Mouse (Mus musculus) heart, embryonic 16.5 days (tissue): ENCODE measurements around the gene Retreg1. TPM values are rescaled to one million over a fixed set of nuclear protein-coding genes. Genes with fewer than 3 reads are reported as not detected.

Experiments used
- ATAC-seq: fragments of 200-750 bp; cut with Nextera tagmentation; replicated peaks from 2 replicates; pipeline ENCODE4 v1.8.0; 2017; ENCODE audit warnings: moderate number of reproducible peaks; ENCODE audit not compliant: insufficient read depth, low FRiP score; ENCODE audit errors: extremely low read depth
- H3K27ac ChIP-seq: fragments of 300-500 bp; sonication (generic); 2 replicates; pipeline ENCODE4 v1.5.1; 2014; ENCODE audit warnings: mild to moderate bottlenecking, low read length, control low read depth, moderate library complexity
- H3K27me3 ChIP-seq: fragments of 300-500 bp; sonication (generic); 2 replicates; pipeline ENCODE4 v1.6.1; 2014; ENCODE audit warnings: low read length, mixed read lengths; ENCODE audit not compliant: control insufficient read depth, insufficient read depth
- H3K36me3 ChIP-seq: fragments of 300-500 bp; sonication (generic); 2 replicates; pipeline ENCODE4 v1.6.1; 2014; ENCODE audit not compliant: control insufficient read depth, insufficient read depth
- H3K4me1 ChIP-seq: fragments of 300-500 bp; sonication (generic); 2 replicates; pipeline ENCODE4 v1.6.1; 2014; ENCODE audit warnings: low read length, mixed read lengths; ENCODE audit not compliant: control insufficient read depth, insufficient read depth
- H3K4me2 ChIP-seq: fragments of 300-500 bp; sonication (generic); 2 replicates; pipeline ENCODE4 v1.6.1; 2014; ENCODE audit warnings: low read depth, mild to moderate bottlenecking, control low read depth, low read length
- H3K4me3 ChIP-seq: fragments of 300-500 bp; sonication (generic); 2 replicates; pipeline ENCODE4 v1.5.1; 2014; ENCODE audit warnings: mild to moderate bottlenecking, control low read depth, low read length
- H3K9ac ChIP-seq: fragments of 300-500 bp; sonication (generic); 2 replicates; pipeline ENCODE4 v1.6.1; 2014; ENCODE audit warnings: low read length, control low read depth
- H3K9me3 ChIP-seq: fragments of 300-500 bp; sonication (generic); replicated peaks from 2 replicates; pipeline ENCODE4 v1.6.1; 2016; ENCODE audit warnings: low read length; ENCODE audit not compliant: control insufficient read depth
- WGBS: fragments of 180-500 bp; shearing (Covaris S2); extraction: QIAGEN DNeasy Blood & Tissue Kit; methylation state at CpG from one replicate; pipeline ENCODE4 v1.1.7; 2014; 5-methylcytosine and 5-hydroxymethylcytosine counted together
- polyA plus RNA-seq: library from polyadenylated mRNA; unstranded; fragments of >200 nt; fragmentation: Nextera tagmentation; extraction: Ambion mirVana; gene quantifications from 2 replicates; pipeline ENCODE4 v1.2.1, GENCODE M21; 2015

The Retreg1 gene
- polyA plus RNA-seq, 1 experiment from 2014 or later, result 97.5 TPM

GRCm38 (mm10) chr15:25821981-25822380 lies 21.0 kb upstream of the Retreg1 start:
- no peak overlapping the region for H3K27ac ChIP-seq
- no peaks in the 10 kb centered on the region for H3K27me3 ChIP-seq
- H3K4me3 ChIP-seq, result no peak overlapping the region
- no peak overlapping the region for H3K9ac ChIP-seq
- no peak for ATAC-seq
- no peak overlapping the region for H3K4me2 ChIP-seq
- no peaks in the 10 kb centered on the region for H3K36me3 ChIP-seq
- peaks cover 5% of the 10 kb centered on the region; the same call in 1 of the 2 replicates for H3K9me3 ChIP-seq
- no peaks in the 10 kb centered on the region for H3K4me1 ChIP-seq

GRCm38 (mm10) chr15:25822656-25823055 lies 20.3 kb upstream of the Retreg1 start:
- Histone ChIP-seq H3K4me2 (no peak overlapping the region), H3K36me3 (no peaks in the 10 kb centered on the region), H3K4me3 (no peak overlapping the region), H3K27ac (no peak overlapping the region), H3K9me3 (peaks cover 5% of the 10 kb centered on the region; the same call in 1 of the 2 replicates), H3K27me3 (no peaks in the 10 kb centered on the region), H3K9ac (no peak overlapping the region), H3K4me1 (no peaks in the 10 kb centered on the region)
- WGBS, result 46% methylated on average over 3 of the region's 3 CpGs
- no peak for ATAC-seq

- peaks cover 6% of the 10 kb centered on the region for H3K4me1 ChIP-seq
- no peaks in the 10 kb centered on the region for H3K9me3 ChIP-seq
- H3K27me3 ChIP-seq, result no peaks in the 10 kb centered on the region
- H3K4me3 ChIP-seq, result no peak overlapping the region
- ATAC-seq, result no peak
- 85% methylated on average over 8 of the region's 8 CpGs for WGBS
- H3K36me3 ChIP-seq, result no peaks in the 10 kb centered on the region
- no peak overlapping the region for H3K27ac ChIP-seq
- no peak overlapping the region for H3K4me2 ChIP-seq
- H3K9ac ChIP-seq, result no peak overlapping the region
Observed at GRCm38 (mm10) chr15:25826531-25826961, 16.4 kb upstream of the Retreg1 start.

- no peaks in the 10 kb centered on the region for H3K9me3 ChIP-seq
- no peak overlapping the region for H3K27ac ChIP-seq
- H3K36me3 ChIP-seq, result no peaks in the 10 kb centered on the region
- H3K27me3 ChIP-seq, result no peaks in the 10 kb centered on the region
- WGBS, result 62% methylated on average over 10 of the region's 10 CpGs
- ATAC-seq, result peak; percentile 55; the same call in 1 of the 2 replicates
- peaks cover 6% of the 10 kb centered on the region for H3K4me1 ChIP-seq
- H3K9ac ChIP-seq, result no peak overlapping the region
- H3K4me2 ChIP-seq, result no peak overlapping the region
- H3K4me3 ChIP-seq, result no peak overlapping the region
Observed at GRCm38 (mm10) chr15:25828464-25828863, 14.5 kb upstream of the Retreg1 start.

- H3K9ac ChIP-seq, result no peak overlapping the region
- H3K27ac ChIP-seq, result peak overlapping the region; percentile 66
- no peak overlapping the region for H3K4me2 ChIP-seq
- no peaks in the 10 kb centered on the region for H3K9me3 ChIP-seq
- no peak overlapping the region for H3K4me3 ChIP-seq
- H3K27me3 ChIP-seq, result no peaks in the 10 kb centered on the region
- WGBS, result 65% methylated on average over 2 of the region's 2 CpGs
- peaks cover 6% of the 10 kb centered on the region for H3K4me1 ChIP-seq
- no peaks in the 10 kb centered on the region for H3K36me3 ChIP-seq
- ATAC-seq, result no peak
Observed at GRCm38 (mm10) chr15:25830426-25830825, 12.6 kb upstream of the Retreg1 start.

GRCm38 (mm10) chr15:25834282-25834681 lies 8.7 kb upstream of the Retreg1 start:
- ATAC-seq, result no peak
- Histone ChIP-seq H3K27ac (no peak overlapping the region), H3K27me3 (no peaks in the 10 kb centered on the region), H3K4me1 (peaks cover 6% of the 10 kb centered on the region), H3K4me3 (no peak overlapping the region), H3K9me3 (peaks cover 3% of the 10 kb centered on the region; the same call in 1 of the 2 replicates), H3K9ac (no peak overlapping the region), H3K36me3 (no peaks in the 10 kb centered on the region), H3K4me2 (no peak overlapping the region)
- WGBS, result 82% methylated on average over 2 of the region's 2 CpGs

- Histone ChIP-seq H3K9ac (no peak overlapping the region), H3K27me3 (no peaks in the 10 kb centered on the region), H3K36me3 (no peaks in the 10 kb centered on the region), H3K4me3 (no peak overlapping the region), H3K27ac (no peak overlapping the region), H3K4me2 (no peak overlapping the region), H3K4me1 (peaks cover 3% of the 10 kb centered on the region), H3K9me3 (peaks cover 3% of the 10 kb centered on the region; the same call in 1 of the 2 replicates)
- no peak for ATAC-seq
- 83% methylated on average over 17 of the region's 17 CpGs for WGBS
Observed at GRCm38 (mm10) chr15:25834920-25835674, 7.9 kb upstream of the Retreg1 start.

- WGBS, result 14% methylated on average over 16 of the region's 16 CpGs
- Histone ChIP-seq H3K27me3 (no peaks in the 10 kb centered on the region), H3K9me3 (no peaks in the 10 kb centered on the region), H3K4me1 (peaks cover 14% of the 10 kb centered on the region), H3K4me3 (peak overlapping the region; percentile 89), H3K27ac (no peak overlapping the region), H3K9ac (peak overlapping the region; percentile 87), H3K36me3 (no peaks in the 10 kb centered on the region), H3K4me2 (peak overlapping the region; percentile 90)
- peak; percentile 6; the same call in 1 of the 2 replicates for ATAC-seq
Observed at GRCm38 (mm10) chr15:25842462-25843085, 406 bp upstream of the Retreg1 start.

GRCm38 (mm10) chr15:25844013-25844570 lies 1.1 kb downstream of the Retreg1 start:
- Histone ChIP-seq H3K27me3 (no peaks in the 10 kb centered on the region), H3K36me3 (no peaks in the 10 kb centered on the region), H3K27ac (no peak overlapping the region), H3K9me3 (no peaks in the 10 kb centered on the region), H3K9ac (peak overlapping the region; percentile 87; the same call in 1 of the 2 replicates), H3K4me1 (peaks cover 14% of the 10 kb centered on the region), H3K4me3 (peak overlapping the region; percentile 89), H3K4me2 (peak overlapping the region; percentile 90)
- 33% methylated on average over 11 of the region's 11 CpGs for WGBS
- no peak for ATAC-seq
